Mouse (Mus musculus): ENCODE results near the gene Ddx55.

Gene Ddx55

DNA sequence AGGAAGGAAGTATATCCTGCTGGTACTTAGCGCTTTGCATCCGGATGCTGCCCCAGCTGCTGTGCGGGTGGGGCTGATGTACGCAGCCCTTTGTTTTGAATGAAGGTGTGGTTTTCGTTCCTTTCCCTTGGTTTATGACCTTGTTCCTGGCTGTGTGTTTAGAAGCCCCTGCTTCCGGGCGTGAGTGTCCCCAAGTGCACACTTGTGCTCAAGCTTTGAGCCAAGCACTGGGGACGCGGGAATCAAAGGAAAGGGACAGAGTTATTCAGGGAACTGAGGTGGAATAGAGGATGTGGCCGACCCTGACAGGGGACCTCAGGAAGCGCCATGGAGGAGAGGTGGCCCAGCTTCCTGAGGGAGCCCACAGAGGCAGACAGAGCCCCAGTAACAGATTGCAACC lies 62.0 kb downstream of the Ddx55 start:
- DNase-seq, result no peak

GRCm38 (mm10) chr5:124618711-124619110 lies 66.0 kb downstream of the Ddx55 start:
- DNase-seq, result no peak

Data from right cerebral cortex, postnatal 25 days (tissue).